Mouse (Mus musculus) MEL (cell line): ENCODE results near the gene Trp73. TPM values are rescaled to one million over a fixed set of nuclear protein-coding genes. Genes with fewer than 3 reads are reported as not detected.

Experiments
- DNase-seq: peaks from one replicate; pipeline ENCODE4 v3.0.0; 2011; ENCODE audit warnings: low read depth, low spot score
- H3K27ac ChIP-seq: 2 replicates; pipeline ENCODE4 v1.5.1; 2012; ENCODE audit warnings: low read depth, mild to moderate bottlenecking, control low read depth, low read length, moderate library complexity; ENCODE audit not compliant: control insufficient read depth
- H3K27me3 ChIP-seq, 2 experiments: fragments of 150-350 bp in 1 of 2; sonication (generic) in 1 of 2; 2 replicates each; pipeline ENCODE4 v1.6.1; 2012; ENCODE audit warnings: low read length in 2 of 2, mild to moderate bottlenecking in 2 of 2, improper control_type of control experiment in 1 of 2, moderate library complexity in 1 of 2; ENCODE audit not compliant: insufficient read depth in 2 of 2, control insufficient read depth in 1 of 2
- H3K36me3 ChIP-seq, 2 experiments: 2 replicates each; pipeline ENCODE4 v1.6.1; 2012 to 2014; ENCODE audit warnings: low read length in 2 of 2, improper control_type of control experiment in 1 of 2, inconsistent platforms in 1 of 2, mild to moderate bottlenecking in 1 of 2; ENCODE audit not compliant: insufficient read depth in 2 of 2, control insufficient read depth in 1 of 2
- H3K4me1 ChIP-seq, 2 experiments: fragments of 150-350 bp in 1 of 2; sonication (generic) in 1 of 2; 2 replicates each; pipeline ENCODE4 v1.6.1; 2012; ENCODE audit warnings: low read length in 2 of 2, improper control_type of control experiment in 1 of 2, mild to moderate bottlenecking in 1 of 2; ENCODE audit not compliant: insufficient read depth in 2 of 2, control insufficient read depth in 1 of 2
- H3K4me3 ChIP-seq, 2 experiments: fragments of 150-350 bp in 1 of 2; sonication (generic) in 1 of 2; 2 replicates each; pipeline ENCODE4 v1.5.1; 2012; ENCODE audit warnings: low read depth in 2 of 2, low read length in 2 of 2, mild to moderate bottlenecking in 2 of 2, moderate library complexity in 2 of 2, control low read depth in 1 of 2, improper control_type of control experiment in 1 of 2; ENCODE audit not compliant: control insufficient read depth in 1 of 2, insufficient read depth in 1 of 2
- H3K79me2 ChIP-seq: 2 replicates; pipeline ENCODE4 v1.6.1; 2012; ENCODE audit warnings: mild to moderate bottlenecking, low read length, moderate library complexity; ENCODE audit not compliant: control insufficient read depth, poor library complexity, insufficient read depth
- H3K9ac ChIP-seq: 2 replicates; pipeline ENCODE4 v1.6.1; 2012; ENCODE audit warnings: low read depth, mild to moderate bottlenecking, control low read depth, low read length, moderate library complexity; ENCODE audit not compliant: control insufficient read depth, poor library complexity, severe bottlenecking
- H3K9me3 ChIP-seq: fragments of 150-350 bp; sonication (generic); replicated peaks from 2 replicates; pipeline ENCODE4 v1.6.1; 2012; ENCODE audit warnings: mild to moderate bottlenecking, low read length, improper control_type of control experiment, moderate library complexity; ENCODE audit not compliant: insufficient read depth
- BHLHE40 ChIP-seq: IDR thresholded peaks from 2 replicates; pipeline ENCODE4 v1.6.1; 2012; ENCODE audit warnings: low read depth, mild to moderate bottlenecking, inconsistent platforms, low read length, improper control_type of control experiment, borderline replicate concordance
- CHD2 ChIP-seq: IDR thresholded peaks from 2 replicates; pipeline ENCODE4 v1.6.1; 2011; ENCODE audit warnings: low read length, improper control_type of control experiment
- CTCF ChIP-seq, 3 experiments: IDR thresholded peaks in 2 of 3; conservative IDR thresholded peaks in 1 of 3; 2 replicates each; pipeline ENCODE4 v1.5.1; 2011 to 2012; ENCODE audit warnings: low read length in 3 of 3, low read depth in 2 of 3, mild to moderate bottlenecking in 2 of 3, improper control_type of control experiment in 1 of 3, inconsistent platforms in 1 of 3, mixed read lengths in 1 of 3, moderate library complexity in 1 of 3; ENCODE audit not compliant: control insufficient read depth in 1 of 3, insufficient read depth in 1 of 3, poor library complexity in 1 of 3, severe bottlenecking in 1 of 3
- ELF1 ChIP-seq: IDR thresholded peaks from 2 replicates; pipeline ENCODE4 v1.6.1; 2014; ENCODE audit warnings: low read depth, mild to moderate bottlenecking, inconsistent platforms, low read length, improper control_type of control experiment, moderate library complexity
- GATA1 ChIP-seq: IDR thresholded peaks from 2 replicates; pipeline ENCODE4 v1.6.1; 2011; ENCODE audit warnings: low read depth, low read length, improper control_type of control experiment
- JUND ChIP-seq: IDR thresholded peaks from 2 replicates; pipeline ENCODE4 v1.6.1; 2011; ENCODE audit warnings: low read depth, mild to moderate bottlenecking, improper control_type of control experiment, low read length
- MEF2A ChIP-seq: IDR thresholded peaks from 2 replicates; pipeline ENCODE4 v1.6.1; 2014; ENCODE audit warnings: low read depth, mild to moderate bottlenecking, inconsistent platforms, low read length, improper control_type of control experiment; ENCODE audit not compliant: poor library complexity, insufficient replicate concordance, severe bottlenecking; ENCODE audit errors: extremely low read depth
- MXI1 ChIP-seq: IDR thresholded peaks from 2 replicates; pipeline ENCODE4 v1.6.1; 2011; ENCODE audit warnings: mild to moderate bottlenecking, low read depth, low read length, improper control_type of control experiment
- MYB ChIP-seq: IDR thresholded peaks from 2 replicates; pipeline ENCODE4 v1.6.1; 2011; ENCODE audit warnings: mild to moderate bottlenecking, low read depth, low read length, improper control_type of control experiment
- MYC ChIP-seq: IDR thresholded peaks from 2 replicates; pipeline ENCODE4 v1.6.1; 2011; ENCODE audit warnings: low read depth, mild to moderate bottlenecking, low read length, improper control_type of control experiment, moderate library complexity
- POLR2AphosphoS5 ChIP-seq: IDR thresholded peaks from 2 replicates; pipeline ENCODE4 v1.6.1; 2012; ENCODE audit warnings: low read depth, borderline replicate concordance, mild to moderate bottlenecking, inconsistent platforms, low read length, moderate library complexity, mixed read lengths
- SIN3A ChIP-seq: IDR thresholded peaks from 2 replicates; pipeline ENCODE4 v1.6.1; 2012; ENCODE audit warnings: low read length, improper control_type of control experiment, inconsistent platforms
- SMC3 ChIP-seq: IDR thresholded peaks from 2 replicates; pipeline ENCODE4 v1.6.1; 2011; ENCODE audit warnings: low read depth, low read length, improper control_type of control experiment
- TBP ChIP-seq: IDR thresholded peaks from 2 replicates; pipeline ENCODE4 v1.8.0; 2011; ENCODE audit warnings: low read depth, low read length, improper control_type of control experiment
- USF1 ChIP-seq: IDR thresholded peaks from 2 replicates; pipeline ENCODE4 v1.6.1; 2014; ENCODE audit warnings: low read depth, mild to moderate bottlenecking, inconsistent platforms, low read length, improper control_type of control experiment, moderate library complexity
- USF2 ChIP-seq, 2 experiments: IDR thresholded peaks; 2 replicates each; pipeline ENCODE4 v1.6.1; 2011 to 2012; ENCODE audit warnings: improper control_type of control experiment in 2 of 2, low read length in 2 of 2, borderline replicate concordance in 1 of 2, inconsistent platforms in 1 of 2, low read depth in 1 of 2, mild to moderate bottlenecking in 1 of 2; ENCODE audit not compliant: insufficient read depth in 1 of 2
- ZKSCAN1 ChIP-seq: IDR thresholded peaks from 2 replicates; pipeline ENCODE4 v1.6.1; 2012; ENCODE audit warnings: low read depth, mild to moderate bottlenecking, inconsistent platforms, low read length, improper control_type of control experiment, moderate library complexity
- ZMIZ1 ChIP-seq: IDR thresholded peaks from 2 replicates; pipeline ENCODE4 v1.6.1; 2012; ENCODE audit warnings: low read depth, mild to moderate bottlenecking, inconsistent platforms, low read length, improper control_type of control experiment, moderate library complexity
- polyA plus RNA-seq, 2 experiments: library from polyadenylated mRNA; stranded (reverse) in 1 of 2; unstranded in 1 of 2; fragments of >175 nt in 1 of 2; fragments of >200 nt in 1 of 2; gene quantifications; 2 replicates each; pipeline versions ENCODE4 v1.2.1 to v1.2.4; 2012; ENCODE audit warnings: low replicate concordance in 2 of 2, low read depth in 1 of 2; ENCODE audit not compliant: insufficient read length in 2 of 2, insufficient read depth in 1 of 2, missing spikeins in 1 of 2
- total RNA-seq: library from RNA; depleted of rRNA; stranded (reverse); fragments of 300-350 nt; gene quantifications from 2 replicates; pipeline ENCODE4 v1.2.3, GENCODE M21; 2012

Gene Trp73
- total and polyA plus RNA-seq, 3 experiments, result 0.03 to 0.04 TPM; not detected in 1

GRCm38 (mm10) chr4:154146342-154146741 lies 6.3 kb upstream of the Trp73 start:
- Histone ChIP-seq H3K36me3 (peaks cover 2 to 5% of the 10 kb centered on the region in 2 experiments; a peak in 2 of 4 replicates), H3K4me1 (peaks cover 0 to 4% of the 10 kb centered on the region in 2 experiments; a peak in 3 of 4 replicates), H3K27me3 (no peaks in the 10 kb centered on the region), H3K9me3 (no peaks in the 10 kb centered on the region), H3K27ac (no peak overlapping the region), H3K79me2 (peaks cover 14% of the 10 kb centered on the region), H3K4me3 (no peak overlapping the region), H3K9ac (no peak overlapping the region)
- DNase-seq, result no peak
- TF ChIP-seq USF2 (IDR thresholded peaks at IDR 0.05; ENCODE audit: borderline replicate concordance in 1 of 2, insufficient read depth in 1 of 2, low read depth in 1 of 2, low read length in 2 of 2), result no peak
- no peak for TF ChIP-seq BHLHE40
- TF ChIP-seq GATA1, result no peak
- TF ChIP-seq USF1, result no peak
- TF ChIP-seq SIN3A, result no peak
- TF ChIP-seq POLR2AphosphoS5, result no peak
- no peak for TF ChIP-seq MYB
- TF ChIP-seq ZMIZ1, result no peak
- TF ChIP-seq ELF1, result no peak
- TF ChIP-seq JUND, result no peak
- TF ChIP-seq CTCF (IDR thresholded peaks at IDR 0.05 in 2 of 3, conservative IDR thresholded peaks at IDR 0.05 in 1 of 3; ENCODE audit: control insufficient read depth in 1 of 3, insufficient read depth in 1 of 3, low read depth in 2 of 3, low read length in 3 of 3, poor library complexity in 1 of 3, severe bottlenecking in 1 of 3), result no peak
- TF ChIP-seq MYC, result no peak
- TF ChIP-seq MXI1, result no peak
- TF ChIP-seq MEF2A, result no peak
- no peak for TF ChIP-seq CHD2

GRCm38 (mm10) chr4:154144712-154145111 lies 4.7 kb upstream of the Trp73 start:
- Histone ChIP-seq H3K9me3 (no peaks in the 10 kb centered on the region), H3K27ac (no peak overlapping the region), H3K27me3 (no peaks in the 10 kb centered on the region), H3K36me3 (peaks cover 0 to 5% of the 10 kb centered on the region in 2 experiments; a peak in 2 of 4 replicates), H3K79me2 (peaks cover 14% of the 10 kb centered on the region), H3K9ac (no peak overlapping the region), H3K4me1 (peaks cover 0 to 4% of the 10 kb centered on the region in 2 experiments; a peak in 3 of 4 replicates), H3K4me3 (no peak overlapping the region)
- no peak for DNase-seq
- 0 out of 2 replicates have a peak, but pooled peaks have one; percentile 40 for TF ChIP-seq TBP
- TF ChIP-seq SIN3A, result no peak
- no peak for TF ChIP-seq MYB
- TF ChIP-seq ZKSCAN1, result no peak
- peak in 1 of 3 experiments; percentile 15; a peak in 1 of 6 replicates for TF ChIP-seq CTCF (IDR thresholded peaks at IDR 0.05 in 2 of 3, conservative IDR thresholded peaks at IDR 0.05 in 1 of 3; ENCODE audit: control insufficient read depth in 1 of 3, insufficient read depth in 1 of 3, low read depth in 2 of 3, low read length in 3 of 3, poor library complexity in 1 of 3, severe bottlenecking in 1 of 3)
- TF ChIP-seq SMC3, result no peak
